Mouse (Mus musculus) hindlimb bud, embryonic 11.5 days (tissue): ENCODE data around the gene Olfr1443.
"Not testable (repeated sequence)": the region's sequence is repeated elsewhere in the genome, so short reads cannot be mapped to it uniquely, and the experiment has no call there.

Experiments used
- DNase-seq: peaks from one replicate; pipeline ENCODE4 v3.0.0-alpha.2; 2012; ENCODE audit warnings: low read depth, low spot score; ENCODE audit errors: extremely low spot score

Gene Olfr1443

GRCm38 (mm10) chr19:12677812-12678211, at the start of gene Olfr1443:
Gene Olfr1443 (plus strand): TSS chr19:12678112.
- DNase-seq, result no peak

GRCm38 (mm10) chr19:12633176-12633575, 44.7 kb upstream of the Olfr1443 start, which contains the start of gene Glyat:
Gene Glyat (plus strand): TSS chr19:12633308.
- no peak for DNase-seq

DNA sequence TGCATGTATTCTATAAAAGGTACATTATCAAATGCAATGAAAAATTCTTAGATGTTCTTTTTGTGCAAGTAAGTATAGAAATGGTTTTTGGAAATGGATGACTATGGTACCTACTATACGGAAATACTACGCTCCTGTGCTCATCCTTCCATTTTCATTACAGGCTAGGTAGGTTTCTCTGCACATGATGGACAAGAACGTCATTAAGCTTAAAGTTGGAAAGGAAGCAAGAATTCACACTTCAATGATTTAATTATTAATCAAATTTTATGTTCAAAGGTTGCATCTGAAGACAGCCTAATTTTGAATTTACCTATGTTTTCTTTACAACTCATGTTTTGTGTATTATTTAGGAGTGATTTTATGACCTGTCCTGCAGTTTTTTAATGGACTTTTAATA, 43.7 kb upstream of the Olfr1443 start:
- no peak for DNase-seq

- no peak for DNase-seq
Measured at GRCm38 (mm10) chr19:12634963-12635362, 42.9 kb upstream of the Olfr1443 start.

- DNase-seq, result no peak
Measured at GRCm38 (mm10) chr19:12636863-12637262, 41.0 kb upstream of the Olfr1443 start.

GRCm38 (mm10) chr19:12638049-12638448, 39.9 kb upstream of the Olfr1443 start:
- DNase-seq, result no peak

DNA sequence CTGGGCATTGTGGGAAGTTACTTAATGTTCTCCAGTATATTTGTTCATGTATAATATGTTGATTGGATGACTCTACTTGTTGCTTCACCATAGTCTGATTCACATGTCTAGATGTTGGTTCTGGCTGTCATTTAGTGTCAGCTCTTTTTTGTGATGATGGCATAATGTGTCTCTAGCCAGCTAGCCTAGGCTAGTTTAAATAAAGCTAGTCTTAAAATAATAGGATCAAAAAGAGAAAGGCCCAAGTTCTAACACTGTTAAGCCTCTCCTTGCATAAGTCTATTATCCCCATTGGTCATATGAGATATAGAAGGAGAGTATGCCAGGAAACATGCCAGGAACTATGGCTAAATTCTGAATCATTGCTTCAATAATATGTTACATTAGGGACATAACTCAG, 28.4 kb upstream of the Olfr1443 start:
- no peak for DNase-seq

DNA sequence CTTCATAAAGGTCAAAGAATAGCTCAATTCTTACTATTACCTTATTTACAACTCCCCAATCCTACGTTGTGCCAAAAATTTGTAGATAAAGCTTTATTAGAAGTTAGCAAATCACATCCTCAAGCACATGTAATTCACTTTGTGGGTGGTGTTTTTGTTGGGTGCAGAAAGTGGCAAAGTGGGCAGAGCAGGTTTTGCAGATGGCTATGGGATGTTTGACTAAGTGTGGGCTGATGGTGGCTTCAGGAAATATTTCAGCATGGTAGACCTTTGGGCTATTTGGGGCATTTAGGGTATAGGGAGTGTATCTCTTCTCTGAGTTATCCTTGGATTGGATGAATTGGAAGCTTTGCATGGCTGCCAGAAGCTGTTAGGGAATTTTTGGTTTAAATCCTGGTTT, 11.8 kb upstream of the Olfr1443 start:
- DNase-seq, result no peak

- DNase-seq, result not testable (repeated sequence)
Measured at GRCm38 (mm10) chr19:12668601-12669000, 9.3 kb upstream of the Olfr1443 start.

DNA sequence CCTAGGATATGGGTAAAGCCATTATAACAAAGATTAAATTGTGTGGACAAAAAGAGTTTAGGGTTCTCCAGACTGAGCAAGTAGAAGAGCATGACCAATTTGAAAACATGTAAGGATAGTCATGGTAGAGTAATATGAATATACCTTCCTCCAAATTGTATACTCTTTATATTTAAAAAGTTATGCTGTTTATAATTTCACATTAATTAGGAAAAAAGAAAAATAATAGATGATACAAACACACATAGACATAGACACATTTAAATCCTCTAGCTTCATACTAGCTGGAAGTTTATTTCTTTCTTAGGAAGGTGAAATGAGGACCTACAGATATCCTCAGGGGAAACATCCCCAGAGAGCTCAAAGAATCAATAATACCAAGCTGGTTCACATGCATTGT, 7.8 kb upstream of the Olfr1443 start, which contains the start of gene Olfr1442:
Olfr1442 (plus strand) TSS at position 301 of the 400 bp plus-strand sequence.
- DNase-seq, result no peak

DNA sequence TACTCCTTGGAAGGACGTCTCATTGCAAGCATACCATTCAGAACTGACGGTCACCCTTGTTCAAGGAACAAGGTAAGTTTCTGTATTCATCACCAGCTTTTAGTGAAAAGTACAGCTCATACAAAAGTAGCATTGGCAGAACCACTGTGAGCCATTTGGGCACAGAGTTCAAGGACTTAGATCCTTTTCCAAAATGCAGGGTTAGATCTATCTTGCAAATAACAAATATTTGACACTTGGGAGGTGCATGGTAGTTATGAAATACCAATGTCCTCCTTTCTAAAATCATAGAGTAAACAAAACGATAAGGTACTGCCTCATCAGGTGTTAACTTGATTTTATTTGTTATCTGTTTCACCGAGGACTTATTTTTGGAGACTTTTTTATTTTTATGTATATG, 6.9 kb upstream of the Olfr1443 start:
- DNase-seq, result no peak

DNA sequence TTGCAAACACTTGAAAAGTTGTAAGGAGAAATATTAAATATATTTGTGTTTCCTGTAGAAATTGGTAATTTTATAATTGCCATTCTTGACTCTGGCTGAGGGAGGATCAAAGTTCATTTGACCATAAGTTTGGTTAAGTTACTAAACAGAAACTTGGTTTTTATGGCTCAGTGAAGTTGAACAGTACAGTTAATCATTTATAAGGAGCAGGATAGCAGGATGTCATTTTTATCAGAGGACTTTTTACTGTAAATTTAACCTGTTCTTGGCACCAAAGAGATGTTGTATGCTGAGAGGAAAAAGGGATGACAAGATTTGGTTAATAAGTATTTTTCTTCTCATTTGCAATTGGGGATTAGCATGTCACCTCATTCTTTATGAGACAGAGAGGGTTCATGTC, 6.7 kb downstream of the Olfr1443 start:
- DNase-seq, result no peak

- DNase-seq, result no peak
Measured at GRCm38 (mm10) chr19:12685231-12685630, 7.3 kb downstream of the Olfr1443 start.

- no peak for DNase-seq
Measured at GRCm38 (mm10) chr19:12695590-12695989, 17.7 kb downstream of the Olfr1443 start, which contains the start of gene Keg1. Gene Keg1 (plus strand): TSS chr19:12695786.

DNA sequence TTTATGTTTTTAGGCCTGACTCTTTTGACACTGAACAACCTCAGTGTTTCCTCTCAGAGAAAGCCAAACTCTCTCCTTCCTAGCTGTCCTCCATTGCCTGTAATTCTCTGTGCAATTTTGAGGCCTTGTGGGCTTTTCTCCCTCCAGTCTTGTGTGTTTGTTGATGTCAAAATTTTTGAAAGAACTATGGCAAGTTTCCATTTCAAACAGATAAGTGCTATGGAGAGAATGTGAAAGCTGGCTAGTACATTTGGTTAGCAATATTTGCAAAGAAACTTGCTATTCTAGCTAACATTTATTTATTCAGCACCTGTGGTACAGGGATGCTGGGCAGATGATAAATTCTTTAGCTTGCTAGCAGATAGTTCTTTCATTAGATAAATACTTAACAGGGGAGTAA, 18.3 kb downstream of the Olfr1443 start:
- DNase-seq, result no peak

DNA sequence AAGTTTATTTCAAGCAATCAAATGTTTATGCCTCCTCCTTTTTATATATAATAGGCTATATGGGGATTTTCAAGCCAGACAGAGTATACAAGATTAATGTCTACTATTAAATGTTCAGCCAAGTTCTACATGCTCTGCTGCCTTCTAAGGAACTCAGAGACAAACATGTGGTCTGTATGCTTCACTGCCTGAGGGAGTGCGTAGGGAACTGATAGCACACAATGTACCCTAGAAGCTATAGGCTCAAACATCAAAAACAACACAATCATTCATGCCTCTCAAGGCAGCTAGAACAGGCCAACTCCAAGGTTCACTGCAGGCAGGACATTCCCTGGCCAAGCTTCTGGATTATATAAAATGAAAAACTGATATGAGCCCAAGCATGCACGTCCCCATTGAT, 30.5 kb downstream of the Olfr1443 start:
- no peak for DNase-seq

DNA sequence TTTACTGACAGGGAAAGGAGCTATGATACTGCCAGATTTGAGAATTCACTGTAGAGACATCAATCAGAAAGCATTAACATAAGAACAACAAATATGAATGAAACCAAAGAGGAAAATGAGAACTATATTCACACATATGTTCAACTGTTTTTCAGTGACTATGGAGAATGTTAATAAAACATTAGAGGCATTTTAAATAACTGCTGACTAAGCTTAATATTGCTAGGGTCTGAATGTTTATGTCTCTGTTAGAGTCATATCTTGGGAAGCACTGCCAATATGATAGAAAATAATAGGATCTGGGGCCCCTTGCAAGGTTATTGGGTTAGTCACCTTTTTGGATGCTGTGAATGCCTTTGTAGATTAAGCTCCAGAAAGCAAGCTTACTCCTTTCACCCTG, 31.1 kb downstream of the Olfr1443 start:
- no peak for DNase-seq

DNA sequence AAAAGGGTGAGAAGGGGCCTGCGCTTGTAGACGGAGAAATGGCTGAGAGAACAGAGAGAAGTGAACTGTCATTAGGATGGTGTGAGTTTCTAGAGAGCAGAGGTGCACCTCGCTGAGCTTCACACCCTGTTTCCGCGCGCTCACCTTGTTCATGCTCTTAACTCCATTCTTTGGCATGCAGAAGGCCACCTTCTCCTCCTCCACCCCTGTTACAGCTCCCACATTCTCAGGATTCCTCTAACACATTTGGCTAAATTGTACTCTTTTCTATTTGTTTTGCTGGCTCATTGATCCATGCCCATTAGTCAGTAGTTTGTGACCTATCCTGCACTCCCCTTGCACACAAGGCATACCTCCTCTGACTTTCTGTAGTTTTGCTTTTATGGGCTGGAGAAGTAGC, 41.3 kb downstream of the Olfr1443 start:
- DNase-seq, result no peak

- no peak for DNase-seq
Measured at GRCm38 (mm10) chr19:12720463-12720862, 42.6 kb downstream of the Olfr1443 start.

- DNase-seq, result not testable (repeated sequence)
Measured at GRCm38 (mm10) chr19:12720919-12721318, 43.0 kb downstream of the Olfr1443 start.

DNA sequence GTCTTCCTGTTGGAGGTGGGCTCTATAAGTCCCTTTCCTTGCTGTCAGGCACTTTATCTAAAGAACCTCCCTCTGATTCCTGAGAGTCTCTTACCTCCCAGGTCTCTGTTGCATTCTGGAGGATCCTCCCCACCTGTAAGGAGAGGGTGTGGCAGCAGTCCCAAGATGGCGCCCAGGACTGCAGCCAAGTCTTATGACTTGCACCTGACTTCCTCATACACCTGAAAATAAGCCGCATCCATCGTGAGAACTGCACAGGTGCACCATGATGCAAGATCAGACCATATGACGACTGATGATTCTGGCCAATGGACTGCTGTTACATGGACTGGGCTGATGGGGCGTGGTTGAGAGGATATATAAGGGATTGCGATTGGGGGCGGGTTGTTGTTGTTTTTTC, 43.7 kb downstream of the Olfr1443 start:
- not testable (repeated sequence) for DNase-seq

- DNase-seq, result no peak
Measured at GRCm38 (mm10) chr19:12722308-12722707, 44.4 kb downstream of the Olfr1443 start.

GRCm38 (mm10) chr19:12725851-12726250, 47.9 kb downstream of the Olfr1443 start:
- no peak for DNase-seq

GRCm38 (mm10) chr19:12731036-12731435, 53.1 kb downstream of the Olfr1443 start:
- DNase-seq, result no peak
